Mouse (Mus musculus) heart, postnatal 14 days (tissue): ENCODE measurements around the gene Kat2a. TPM values are rescaled to one million over a fixed set of nuclear protein-coding genes. Genes with fewer than 3 reads are reported as not detected.
A peak's percentile ranks its signal among the peaks of the same experiment; 100 is the strongest.

Experiments
- DNase-seq, 2 experiments: peaks; one replicate each; pipeline ENCODE4 v3.0.0; 2021 to 2022
- intact Hi-C: fragments of 180-260 bp; cut with DNase I; formaldehyde crosslinking; loops from one replicate; pipeline ENCODE4 v1.15.1; 2025
- total RNA-seq, 2 experiments: library from RNA; stranded (reverse); gene quantifications; 2 replicates each; pipeline ENCODE4 v1.2.3; 2021

Kat2a gene
- total RNA-seq, 2 experiments from 2014 or later: 12.9 to 13.7 TPM

DNA sequence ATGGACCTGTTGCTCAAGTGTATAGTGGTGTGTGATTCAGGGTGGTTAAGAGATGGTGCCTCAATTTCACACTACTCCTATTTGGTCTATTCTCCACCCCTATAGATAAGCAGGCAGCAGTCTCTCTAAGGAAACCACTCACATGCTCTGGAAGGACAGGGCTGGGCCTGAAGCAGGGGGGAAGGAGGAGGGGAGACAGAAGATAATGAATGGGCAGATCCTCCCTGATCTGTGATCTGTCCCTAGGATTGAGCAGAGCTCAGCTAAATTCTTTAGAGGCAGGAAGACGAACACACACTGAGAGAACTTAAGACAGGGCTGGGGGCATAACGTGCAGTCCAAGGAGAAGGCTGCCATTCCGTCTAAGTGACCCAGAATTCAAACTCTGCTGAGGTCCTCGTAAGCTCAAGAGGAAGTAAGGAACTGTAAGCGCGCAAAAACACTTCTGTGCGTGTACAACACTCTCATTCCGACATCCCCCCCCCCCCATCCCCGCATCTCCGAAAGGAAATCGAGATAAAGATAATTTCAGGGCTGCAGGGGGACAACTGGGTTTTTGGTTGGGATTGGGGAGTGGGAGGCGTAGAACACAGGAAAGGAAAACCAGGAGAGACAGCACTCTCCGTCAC is 25.0 kb upstream of the Kat2a start:
- no peak for DNase-seq
- intact Hi-C loops: no loop called here

DNA sequence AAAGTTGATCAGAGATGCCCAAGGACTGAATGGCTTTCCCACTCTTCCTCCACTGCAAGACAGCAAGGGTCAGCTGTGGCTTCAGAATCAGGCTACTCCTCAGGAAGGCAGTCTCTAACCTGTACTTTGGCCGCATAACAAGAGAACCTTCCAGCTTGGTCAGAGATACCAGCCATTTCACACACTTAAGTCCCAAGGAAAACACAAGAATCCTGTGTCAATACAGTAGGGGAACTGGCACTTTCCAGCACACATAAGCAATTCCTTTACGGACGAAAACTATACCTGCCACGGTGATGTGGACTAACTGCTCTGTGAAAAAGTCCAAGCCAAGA is 24.4 kb upstream of the Kat2a start:
- intact Hi-C loops: no loop called here

DNA sequence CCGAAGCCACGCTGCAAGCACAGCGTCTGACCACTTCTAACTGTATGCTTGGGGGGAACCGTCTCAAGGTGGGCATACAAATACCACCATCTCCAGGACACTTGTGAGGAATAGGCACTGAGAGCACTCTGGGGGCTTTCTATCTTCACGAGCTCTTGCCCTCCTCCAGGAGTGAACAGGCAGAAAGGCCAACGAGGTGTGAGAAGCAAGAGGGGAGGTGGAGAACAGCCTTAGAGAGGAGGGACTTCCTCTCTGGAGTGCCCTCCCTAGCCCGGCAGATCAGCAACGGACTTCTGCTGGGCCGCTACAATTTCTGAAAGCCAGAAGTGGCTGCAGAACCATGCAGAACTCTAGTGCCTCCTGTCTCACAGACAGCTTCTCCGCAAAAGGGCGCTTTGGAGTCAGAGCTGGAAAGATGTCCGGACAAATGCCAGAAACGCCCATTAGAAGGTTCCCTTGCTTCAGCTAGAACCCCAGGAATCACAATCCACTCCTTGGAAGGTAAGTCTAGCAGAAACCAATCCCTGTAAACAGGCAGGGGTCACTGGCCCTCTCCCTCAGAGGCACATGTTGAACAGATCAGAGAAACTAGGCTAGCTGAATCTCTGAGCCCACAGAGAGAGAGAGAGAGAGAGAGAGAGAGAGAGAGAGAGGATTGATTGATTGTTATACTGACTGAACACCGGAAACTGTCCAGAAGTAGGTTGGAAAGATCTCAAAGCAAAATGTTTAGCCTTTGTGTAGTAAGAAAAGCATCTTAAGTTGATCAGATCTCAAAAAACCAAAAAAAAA is 23.9 kb upstream of the Kat2a start:
- DNase-seq: no peak
- intact Hi-C loops: no loop called here

More for the DNA sequence above, 24.4 kb upstream of the Kat2a start:
- DNase-seq: no peak

DNA sequence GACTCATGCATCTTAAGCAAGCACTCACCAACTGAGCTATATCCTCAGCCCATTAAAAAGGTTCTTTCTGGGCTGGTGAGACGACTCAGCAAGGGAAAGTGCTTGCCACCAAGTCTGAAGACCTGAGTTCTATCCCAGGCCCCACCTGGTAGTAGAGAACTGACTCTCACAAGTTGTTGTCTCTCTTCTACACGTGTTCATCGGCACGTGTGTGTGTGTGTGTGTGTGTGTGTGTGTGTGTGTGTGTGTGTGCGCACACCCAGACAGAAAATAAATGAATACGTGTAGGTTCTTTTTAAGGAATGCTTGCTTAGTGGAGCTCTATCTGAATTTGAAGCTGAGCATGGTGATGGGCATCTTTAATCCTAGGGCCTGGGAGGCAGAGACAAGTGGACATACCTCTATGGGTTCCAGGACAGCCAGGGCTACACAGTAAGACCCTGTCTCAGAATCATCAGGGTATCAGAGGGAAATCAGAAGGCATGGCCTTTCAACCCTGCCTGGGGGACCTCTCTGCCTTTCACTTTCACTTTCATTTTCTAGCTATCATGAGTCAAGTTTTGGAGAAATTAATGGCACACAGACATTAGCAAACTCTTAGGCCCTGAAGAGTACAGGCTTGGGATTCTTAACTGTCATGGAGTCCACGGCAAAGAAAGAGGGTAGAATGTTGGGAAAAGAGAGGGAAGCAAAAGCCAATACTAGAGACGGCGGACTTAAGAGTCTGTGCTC is 23.0 kb upstream of the Kat2a start:
- intact Hi-C loops: no loop called here
- DNase-seq: no peak

DNA sequence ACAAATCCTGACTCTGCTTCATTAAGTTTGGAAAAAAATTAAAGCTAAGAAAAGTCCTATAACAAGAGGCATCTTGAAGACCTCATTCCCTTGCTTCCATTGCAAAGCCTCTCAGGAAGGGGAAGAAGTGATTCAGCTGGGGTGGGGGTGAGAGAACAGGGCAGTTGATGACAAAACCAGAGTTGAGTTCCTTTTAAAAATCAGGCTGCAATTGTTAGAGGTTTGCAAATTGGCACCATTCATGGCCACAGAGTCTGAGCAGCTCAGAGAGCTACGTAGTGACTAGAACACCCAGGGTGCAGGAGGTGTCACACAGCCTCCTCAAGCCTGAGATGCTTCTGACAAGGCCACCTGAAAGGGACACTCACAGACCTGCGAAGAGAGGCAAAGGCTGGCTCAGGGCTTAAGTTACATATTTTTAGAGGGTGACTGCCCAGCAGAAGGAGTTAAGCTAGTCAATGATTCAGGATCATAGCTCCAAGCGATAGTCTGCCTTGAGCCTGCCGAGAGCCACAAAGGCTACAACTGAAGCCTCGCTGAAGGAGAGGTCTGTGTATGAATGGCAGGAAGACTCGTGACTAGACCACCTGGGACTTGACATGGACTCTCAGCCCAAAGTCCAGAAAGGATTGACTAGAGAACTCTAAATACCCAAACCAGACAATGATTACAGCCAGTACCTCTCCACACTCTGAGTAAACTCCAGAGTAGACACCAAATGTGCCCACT is 18.4 kb upstream of the Kat2a start:
- no peak for DNase-seq
- intact Hi-C loops: no loop called here

DNA sequence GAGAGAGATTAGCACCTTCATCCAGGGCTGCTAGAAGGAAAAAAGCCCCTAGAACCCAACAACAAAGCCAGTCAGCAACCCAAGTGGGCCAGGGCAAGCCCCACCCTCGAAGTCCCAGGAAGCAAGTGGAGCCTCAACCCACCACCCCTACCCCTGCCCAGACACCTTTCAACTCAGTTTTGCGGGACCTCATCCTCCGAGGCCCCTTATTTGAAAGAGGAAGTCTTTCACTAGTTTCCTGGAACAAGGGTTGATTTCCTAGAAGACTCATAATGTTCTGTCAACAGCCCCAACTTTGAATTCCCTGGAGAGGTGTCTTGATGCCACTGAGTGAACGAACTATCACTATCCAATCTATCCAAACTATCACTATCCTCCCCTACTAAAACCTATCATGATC is 17.7 kb upstream of the Kat2a start:
- DNase-seq: no peak
- intact Hi-C loops: no loop called here

DNA sequence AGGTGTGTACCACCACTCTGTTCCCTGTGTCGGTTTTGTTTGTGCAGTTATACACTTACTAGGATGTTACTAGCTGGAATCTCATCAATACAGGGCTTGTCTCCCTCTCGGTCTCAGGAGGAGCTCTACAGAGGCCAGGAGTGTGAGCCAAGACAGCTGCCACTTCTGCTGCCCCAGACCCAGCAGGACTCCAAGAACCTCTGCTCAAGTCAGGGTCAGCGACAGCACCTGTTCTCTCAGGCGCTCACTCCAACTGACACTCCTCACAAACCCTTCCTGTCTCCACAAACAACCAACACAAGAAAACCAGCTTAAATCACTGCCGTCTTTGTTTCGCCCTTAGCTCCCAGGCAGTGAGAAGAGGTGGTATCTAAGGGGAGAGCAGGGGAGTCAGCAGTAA is 16.3 kb upstream of the Kat2a start:
- no peak for DNase-seq
- intact Hi-C loops: no loop called here

DNA sequence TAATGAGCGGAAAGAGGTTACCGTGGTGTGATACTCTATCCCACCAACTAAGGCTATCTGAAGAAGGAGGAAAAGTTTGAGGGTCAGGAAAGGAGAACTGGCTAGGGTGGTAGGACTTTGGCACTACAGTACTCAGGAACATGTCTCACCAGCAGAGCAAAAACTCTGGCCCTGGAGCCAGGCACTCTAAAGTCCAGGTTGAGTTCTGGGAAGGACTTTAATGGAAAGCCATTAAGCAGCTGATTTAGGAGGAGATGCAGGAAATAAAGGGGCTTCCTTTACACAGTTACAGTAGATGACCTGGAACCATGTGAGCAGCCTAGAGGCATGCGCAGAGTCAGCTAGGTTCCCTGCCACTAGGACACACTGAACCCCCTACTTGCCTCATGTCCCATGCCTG is 14.9 kb upstream of the Kat2a start:
- no peak for DNase-seq
- intact Hi-C loops: no loop called here

DNA sequence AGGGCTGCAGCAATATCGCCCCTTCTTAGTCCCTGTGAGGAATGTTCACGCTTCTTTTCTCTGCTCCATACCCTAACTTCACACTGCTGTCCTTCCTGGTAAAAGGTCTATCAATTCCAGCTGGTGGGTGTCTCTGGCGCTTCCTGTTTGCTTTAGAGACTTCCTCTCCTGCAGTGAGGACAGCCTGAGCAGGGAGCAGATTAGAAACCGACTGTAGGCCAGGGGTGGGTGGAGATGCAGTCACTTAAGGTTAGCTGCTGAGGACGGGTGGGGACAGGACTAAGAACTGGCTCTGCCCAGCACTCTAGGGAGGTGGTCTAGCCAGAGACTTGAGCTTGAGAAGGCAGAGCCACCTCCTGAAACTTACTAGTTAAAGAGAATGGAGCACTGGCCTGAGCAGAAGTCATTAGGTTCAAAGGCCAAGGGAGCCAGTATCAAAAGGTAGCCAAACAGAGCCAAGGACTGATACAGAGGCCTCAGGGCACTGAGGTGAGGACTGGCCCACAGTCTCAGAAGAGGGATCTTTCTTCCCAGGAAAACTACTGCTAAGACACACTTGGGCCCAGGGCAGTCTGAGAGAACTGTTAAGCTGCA is 12.8 kb upstream of the Kat2a start:
- peak; percentile 38 to 47 for DNase-seq
- intact Hi-C loops: no loop called here

DNA sequence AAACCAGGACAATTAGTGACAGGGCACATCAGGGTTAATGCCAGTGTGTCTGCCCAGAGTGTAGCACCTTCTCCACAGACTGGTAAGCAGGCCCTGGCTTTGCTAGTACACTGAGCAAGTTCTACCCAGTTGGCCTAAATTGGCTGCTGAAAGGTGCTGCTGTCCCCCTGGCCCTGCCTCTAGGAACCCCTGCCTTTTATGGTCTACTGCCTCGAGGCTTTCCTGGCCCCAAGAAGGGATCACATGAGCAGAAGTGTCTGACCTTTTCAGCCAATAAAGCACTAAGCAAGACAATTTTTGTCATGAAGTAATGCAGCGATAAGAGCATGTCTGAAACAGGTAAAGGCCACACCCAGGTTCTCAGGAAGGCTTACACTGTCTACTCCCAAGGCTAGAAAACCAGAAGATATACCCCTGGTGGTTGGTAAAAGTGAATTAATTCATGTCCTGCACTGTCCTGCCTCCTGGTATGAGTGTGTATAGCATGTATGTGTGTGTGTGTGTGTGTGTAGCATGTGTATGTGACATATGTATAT is 10.3 kb upstream of the Kat2a start:
- intact Hi-C loops: no loop called here
- no peak for DNase-seq

DNA sequence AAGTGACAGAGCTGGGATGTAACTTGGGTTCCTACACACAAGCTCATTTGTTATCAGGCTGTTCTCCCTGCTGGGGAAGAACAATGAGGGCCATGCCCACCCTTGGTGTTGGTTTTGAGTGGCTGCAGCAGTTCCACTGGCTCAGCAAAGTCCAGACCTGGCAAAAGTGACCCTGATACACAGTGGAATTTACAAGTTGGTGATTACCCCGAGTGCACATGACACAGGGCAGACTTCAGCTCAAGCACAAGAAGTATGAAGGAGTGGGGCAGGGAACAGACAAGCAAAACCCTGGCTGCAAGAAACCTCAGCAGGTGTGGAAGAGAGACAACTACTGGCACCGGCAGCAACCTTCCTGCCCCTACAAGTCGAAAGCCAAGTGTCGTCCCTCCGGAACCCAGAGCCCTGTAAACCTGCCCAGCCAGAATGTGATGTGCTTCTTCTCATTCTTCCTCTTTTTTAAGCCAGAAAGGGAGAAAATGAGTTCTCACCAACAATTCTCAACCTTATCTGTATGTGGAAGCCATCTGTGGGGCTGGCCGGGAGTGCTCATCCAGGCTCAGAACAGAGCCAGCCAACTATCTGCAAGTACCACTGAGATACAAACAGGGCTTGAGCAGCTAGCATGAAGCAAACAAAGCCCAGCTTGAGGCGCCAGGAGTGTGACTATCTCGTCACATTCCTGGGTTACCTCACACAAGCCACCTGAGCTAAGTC is 9.7 kb upstream of the Kat2a start:
- intact Hi-C loops: no loop called here

DNA sequence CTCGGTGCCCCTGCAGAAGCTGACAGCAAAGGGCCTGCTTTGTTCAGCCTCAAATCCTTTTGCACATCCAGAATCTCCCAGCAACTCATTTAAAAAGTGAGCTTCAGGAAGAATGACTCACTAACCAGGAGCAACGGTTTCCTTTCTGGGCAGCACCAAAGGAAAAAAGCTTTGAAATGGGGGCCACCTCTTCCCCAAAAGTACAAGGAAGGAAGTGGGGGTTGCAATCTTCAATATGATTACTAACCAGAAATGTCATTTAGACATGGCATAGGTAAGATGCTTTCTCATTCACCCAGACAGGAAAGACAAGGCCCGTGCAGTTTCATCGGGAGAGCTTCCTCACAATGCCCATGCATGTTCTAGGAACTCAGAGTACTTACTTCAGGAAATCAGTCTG is 9.0 kb upstream of the Kat2a start:
- DNase-seq: no peak
- intact Hi-C loops: no loop called here

More for the DNA sequence above, 9.7 kb upstream of the Kat2a start:
- no peak for DNase-seq

DNA sequence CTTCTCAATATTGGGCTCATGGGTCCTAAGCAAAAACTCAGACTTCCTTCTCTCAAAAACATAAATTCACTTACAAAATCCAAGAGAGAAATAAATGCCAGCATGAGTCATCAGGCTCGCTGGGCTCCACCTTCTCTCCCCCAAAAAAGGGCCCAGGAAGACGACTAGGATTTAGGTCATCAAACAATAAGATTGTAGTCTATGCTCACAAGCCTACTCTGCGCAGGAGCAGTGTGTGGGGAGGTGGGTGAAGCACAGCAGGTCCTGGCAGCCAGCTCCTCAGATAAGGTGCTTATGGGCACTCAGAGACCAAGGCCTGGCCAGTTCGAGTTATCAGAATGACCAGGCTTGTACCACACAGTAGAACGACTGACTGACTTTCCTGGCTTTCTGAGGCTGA is 8.1 kb upstream of the Kat2a start:
- intact Hi-C loops: no loop called here
- peak in 1 of 2 experiments; percentile 41 for DNase-seq

DNA sequence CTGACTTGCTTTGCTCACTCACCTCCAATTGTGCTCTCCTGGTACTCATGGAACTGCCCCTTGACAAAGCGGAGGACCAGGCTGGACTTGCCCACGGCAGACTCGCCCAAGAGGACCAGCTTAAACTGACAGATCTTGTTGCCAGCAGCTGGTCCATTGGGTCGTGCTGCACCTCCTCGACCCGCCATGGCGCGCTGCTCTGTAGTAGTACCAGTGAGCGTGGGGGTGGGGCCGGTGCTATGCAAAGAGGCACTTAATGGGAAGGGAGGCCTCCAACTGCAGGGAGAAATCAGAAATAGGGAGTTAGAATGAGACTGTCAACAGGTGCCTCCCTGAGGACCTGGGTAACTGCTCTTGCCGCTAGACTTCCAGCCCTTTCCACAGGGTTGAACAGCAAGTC is 7.6 kb upstream of the Kat2a start:
- intact Hi-C loops: no loop called here
- DNase-seq: no peak

DNA sequence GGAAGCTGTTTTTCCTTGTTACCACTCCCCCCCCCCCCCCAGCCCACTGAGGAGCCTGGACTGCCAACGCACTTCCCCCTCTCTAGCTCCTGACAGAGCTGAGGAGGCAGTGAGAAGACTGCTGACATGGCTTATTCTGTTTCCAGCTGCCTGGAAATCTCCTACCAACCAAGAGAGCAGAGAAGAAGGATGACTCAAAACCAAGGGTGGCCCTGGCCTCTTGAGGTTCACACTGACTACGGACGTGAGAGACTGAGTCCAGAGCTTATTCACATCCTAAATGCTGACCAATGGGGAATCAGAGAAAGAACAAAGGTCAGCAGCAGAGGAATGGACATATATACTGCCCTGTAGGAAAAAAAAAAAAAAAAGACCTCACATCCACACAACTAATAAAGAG is 7.0 kb upstream of the Kat2a start:
- DNase-seq: no peak
- intact Hi-C loops: no loop called here

DNA sequence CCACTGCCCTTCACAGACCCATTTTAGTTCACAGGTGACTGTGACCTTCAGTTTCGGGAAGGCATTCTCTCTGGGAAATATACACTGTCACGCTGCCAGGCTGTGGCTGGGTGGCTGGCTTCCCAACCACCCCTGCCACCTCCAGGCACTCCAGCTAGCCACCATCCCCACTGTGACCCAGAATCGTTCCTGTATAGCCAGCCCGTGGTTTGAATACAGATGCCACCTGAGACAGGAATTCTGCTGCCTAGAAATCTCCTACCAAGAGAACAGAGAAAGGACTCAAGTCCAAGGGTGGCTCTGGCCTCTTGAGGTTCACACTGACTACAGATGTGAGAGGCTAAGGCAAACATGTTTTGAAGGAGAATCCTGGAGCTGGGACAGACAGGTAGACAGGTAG is 6.6 kb upstream of the Kat2a start:
- peak in 1 of 2 experiments; percentile 43 for DNase-seq
- intact Hi-C loops: no loop called here

DNA sequence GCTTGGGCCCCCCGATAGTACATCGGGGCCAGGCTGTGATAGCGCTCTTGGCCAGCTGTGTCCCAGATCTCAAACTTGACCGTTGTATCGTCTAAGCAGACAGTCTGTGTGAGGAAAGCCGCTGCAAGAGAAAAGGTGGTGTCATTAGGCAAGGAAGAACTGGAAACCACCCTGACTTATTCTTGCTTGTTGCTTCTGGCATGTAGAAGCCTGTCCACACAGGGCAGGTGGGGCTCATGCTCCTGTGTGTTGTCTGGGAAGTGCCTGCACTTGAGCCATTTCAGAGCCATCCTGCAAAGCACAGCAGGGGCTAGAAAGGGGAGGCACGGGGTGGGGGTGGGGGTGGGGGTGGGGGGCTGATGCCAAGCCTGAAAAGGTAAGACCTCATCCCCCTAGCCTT is 6.2 kb upstream of the Kat2a start:
- intact Hi-C loops: no loop called here
- DNase-seq: no peak

DNA sequence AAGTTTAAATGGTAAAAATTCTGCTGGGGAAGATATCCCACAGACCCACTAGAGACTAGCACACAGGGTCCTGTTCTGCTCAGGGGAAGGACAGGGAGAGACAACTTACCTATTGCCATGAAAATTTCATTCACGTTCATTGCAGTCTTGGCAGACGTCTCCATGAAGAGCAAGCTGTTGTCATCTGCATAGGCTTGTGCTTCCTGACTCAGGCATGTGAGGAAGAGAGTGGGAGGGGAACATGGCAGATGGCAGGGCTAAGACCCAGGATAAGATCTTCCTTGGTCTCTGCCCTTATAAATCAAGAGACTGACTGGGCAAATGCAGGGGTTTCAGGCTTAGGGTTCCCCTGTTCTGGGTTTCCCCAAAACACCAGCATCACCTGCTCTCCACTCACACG is 4.4 kb upstream of the Kat2a start:
- no peak for DNase-seq
- intact Hi-C loops: no loop called here

DNA sequence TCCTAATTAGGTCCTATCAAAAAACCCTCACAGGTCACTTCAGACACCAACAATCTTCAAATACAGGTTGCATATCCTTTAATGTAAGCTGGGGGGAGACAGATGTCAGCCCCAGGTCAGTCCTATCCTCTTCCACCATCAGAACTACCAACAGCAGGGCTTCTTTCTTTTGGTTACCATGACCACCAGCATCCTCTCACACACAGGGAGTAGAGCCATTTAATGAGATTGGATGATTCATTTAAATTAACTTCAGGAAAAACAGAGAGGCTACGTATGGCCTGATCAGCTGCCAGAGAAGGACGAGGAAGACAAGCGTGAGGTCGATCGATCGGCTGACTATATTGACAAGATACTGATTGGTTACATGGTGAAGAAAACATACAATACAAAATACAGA is 2.7 kb upstream of the Kat2a start:
- DNase-seq: no peak
- intact Hi-C loops: loop anchor here (1.0 to 5.0 kb wide), 4 partner anchors 30 to 347 kb away; no protein-coding TSS in a partner anchor

DNA sequence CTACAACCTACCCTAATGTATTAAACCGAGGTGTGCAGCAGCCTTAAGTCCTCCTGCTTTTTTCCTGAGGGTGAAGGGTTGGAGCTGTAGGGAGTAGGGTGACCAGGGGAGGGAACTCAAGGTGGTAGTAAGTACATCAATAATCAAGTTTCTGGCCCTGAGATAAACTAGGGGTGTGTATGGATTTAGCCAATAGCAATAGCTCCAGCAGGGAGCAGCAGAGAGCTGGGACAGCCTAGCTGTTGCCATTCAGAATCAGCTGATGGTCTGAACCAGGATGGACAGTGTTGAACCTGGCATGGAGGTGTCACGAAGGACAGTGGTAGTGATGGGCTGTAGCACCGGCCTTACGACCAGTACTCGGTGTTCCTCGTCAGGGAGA is 2.3 kb upstream of the Kat2a start:
- peak; percentile 86 to 92 for DNase-seq
- intact Hi-C loops: loop anchor here (1.0 to 5.0 kb wide), 4 partner anchors 30 to 348 kb away; no protein-coding TSS in a partner anchor
